Mouse (Mus musculus): ENCODE measurements around the gene Gnb4. TPM values are rescaled to one million over a fixed set of nuclear protein-coding genes. Genes with fewer than 3 reads are reported as not detected.
A peak's percentile ranks its signal among the peaks of the same experiment; 100 is the strongest.

The Gnb4 gene
- total and polyA plus RNA-seq, 2 experiments: 1.9 to 2.3 TPM

DNA sequence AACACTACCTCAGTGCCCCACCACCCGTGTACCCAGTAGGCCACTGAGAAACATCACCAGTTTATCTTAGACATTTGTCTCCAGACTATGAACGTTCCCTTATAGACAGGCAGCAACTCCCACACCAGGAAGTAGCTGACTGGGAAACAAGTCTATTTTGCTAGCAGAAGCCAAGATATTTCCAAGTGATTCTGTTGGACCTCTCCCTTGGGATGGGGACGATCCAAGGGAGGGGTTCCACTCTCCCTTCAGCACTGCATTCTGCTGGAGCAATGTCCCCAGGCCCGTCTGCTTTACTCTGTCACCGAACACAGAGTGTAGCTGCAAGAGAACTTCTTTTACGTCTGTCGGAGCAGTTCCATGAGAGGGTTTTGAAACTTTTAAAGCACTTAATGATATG is 11.8 kb upstream of the Gnb4 start:
- H3K9ac ChIP-seq (ENCODE audit: low read depth, low read length): no peak overlapping the region
- H3K4me1 ChIP-seq (ENCODE audit: control insufficient read depth, insufficient read depth, low read length): no peaks in the 10 kb centered on the region
- TF ChIP-seq CTCF (IDR thresholded peaks at IDR 0.05; ENCODE audit: low read depth, low read length): no peak
- TF ChIP-seq POLR2A (IDR thresholded peaks at IDR 0.05; ENCODE audit: extremely low read depth, insufficient read depth, low read length): no peak
- H3K36me3 ChIP-seq (ENCODE audit: control insufficient read depth, insufficient read depth, low read length): no peaks in the 10 kb centered on the region
- no peaks in the 10 kb centered on the region for H3K79me2 ChIP-seq (ENCODE audit: control insufficient read depth, insufficient read depth, low read length)
- H3K4me3 ChIP-seq (ENCODE audit: insufficient read depth, low read depth, low read length): no peak overlapping the region
- DNase-seq (ENCODE audit: extremely low read depth, low read depth, low spot score): no peak
- no peak overlapping the region for H3K27ac ChIP-seq (replicated peaks; ENCODE audit: insufficient read depth, low read depth, low read length)
- WGBS: 80% methylated on average over 7 of the region's 7 CpGs
- H3K27me3 ChIP-seq (ENCODE audit: control insufficient read depth, insufficient read depth, low read length): no peaks in the 10 kb centered on the region

DNA sequence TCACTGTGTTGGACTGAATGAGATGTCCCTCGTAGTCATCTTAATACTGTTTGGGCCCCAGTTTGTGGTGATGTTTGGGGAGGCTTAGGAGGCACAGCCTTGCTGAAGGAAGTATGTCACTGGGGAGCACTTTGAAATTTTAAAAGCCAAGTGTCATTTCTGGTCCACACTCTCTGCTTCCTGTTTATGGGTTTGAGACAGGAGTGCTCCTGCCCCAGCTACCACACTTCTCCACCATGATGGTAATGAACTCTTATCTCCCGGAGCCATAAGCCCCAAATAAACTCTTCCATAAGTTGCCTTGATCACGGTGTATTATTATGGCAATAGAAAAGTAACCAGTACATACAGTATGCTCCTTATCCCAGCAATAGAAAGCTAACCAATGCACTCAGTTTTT is 5.7 kb upstream of the Gnb4 start:
- DNase-seq (ENCODE audit: extremely low read depth, low read depth, low spot score): no peak
- no peaks in the 10 kb centered on the region for H3K36me3 ChIP-seq (ENCODE audit: control insufficient read depth, insufficient read depth, low read length)
- no peaks in the 10 kb centered on the region for H3K79me2 ChIP-seq (ENCODE audit: control insufficient read depth, insufficient read depth, low read length)
- H3K9ac ChIP-seq (ENCODE audit: low read depth, low read length): no peak overlapping the region
- no peak for TF ChIP-seq CTCF (IDR thresholded peaks at IDR 0.05; ENCODE audit: low read depth, low read length)
- no peak for TF ChIP-seq POLR2A (IDR thresholded peaks at IDR 0.05; ENCODE audit: extremely low read depth, insufficient read depth, low read length)
- no peaks in the 10 kb centered on the region for H3K4me1 ChIP-seq (ENCODE audit: control insufficient read depth, insufficient read depth, low read length)
- no peak overlapping the region for H3K4me3 ChIP-seq (ENCODE audit: insufficient read depth, low read depth, low read length)
- WGBS: 91% methylated on average over 3 of the region's 3 CpGs
- no peaks in the 10 kb centered on the region for H3K27me3 ChIP-seq (ENCODE audit: control insufficient read depth, insufficient read depth, low read length)
- H3K27ac ChIP-seq (replicated peaks; ENCODE audit: insufficient read depth, low read depth, low read length): no peak overlapping the region

DNA sequence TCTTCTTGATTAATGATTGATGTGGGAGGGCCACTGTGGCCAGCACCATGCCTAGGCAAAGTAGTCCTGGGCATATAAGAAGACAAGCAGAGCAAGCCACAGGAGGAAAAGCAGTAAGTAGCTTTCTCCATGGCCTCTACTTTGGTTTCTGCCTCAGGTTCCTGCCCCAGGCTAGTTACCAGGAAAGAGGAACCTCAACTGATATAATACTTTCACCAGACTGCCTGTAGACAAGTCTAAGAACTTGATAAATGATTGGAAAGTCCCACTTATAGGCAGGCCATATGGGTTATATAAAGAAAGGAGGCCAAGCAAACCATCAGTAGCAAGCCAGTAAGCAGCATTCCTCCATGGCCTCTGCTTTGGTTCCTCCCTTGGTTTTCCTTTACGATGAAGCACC is 5.3 kb upstream of the Gnb4 start:
- 89% methylated on average over 1 of the region's 1 CpGs for WGBS
- Histone ChIP-seq H3K27ac (replicated peaks; ENCODE audit: insufficient read depth, low read depth, low read length) (no peak overlapping the region), H3K9ac (ENCODE audit: low read depth, low read length) (no peak overlapping the region), H3K4me1 (ENCODE audit: control insufficient read depth, insufficient read depth, low read length) (no peaks in the 10 kb centered on the region), H3K27me3 (ENCODE audit: control insufficient read depth, insufficient read depth, low read length) (no peaks in the 10 kb centered on the region), H3K79me2 (ENCODE audit: control insufficient read depth, insufficient read depth, low read length) (no peaks in the 10 kb centered on the region), H3K4me3 (ENCODE audit: insufficient read depth, low read depth, low read length) (no peak overlapping the region), H3K36me3 (ENCODE audit: control insufficient read depth, insufficient read depth, low read length) (no peaks in the 10 kb centered on the region)
- TF ChIP-seq CTCF (IDR thresholded peaks at IDR 0.05; ENCODE audit: low read depth, low read length): no peak
- no peak for DNase-seq (ENCODE audit: extremely low read depth, low read depth, low spot score)

DNA sequence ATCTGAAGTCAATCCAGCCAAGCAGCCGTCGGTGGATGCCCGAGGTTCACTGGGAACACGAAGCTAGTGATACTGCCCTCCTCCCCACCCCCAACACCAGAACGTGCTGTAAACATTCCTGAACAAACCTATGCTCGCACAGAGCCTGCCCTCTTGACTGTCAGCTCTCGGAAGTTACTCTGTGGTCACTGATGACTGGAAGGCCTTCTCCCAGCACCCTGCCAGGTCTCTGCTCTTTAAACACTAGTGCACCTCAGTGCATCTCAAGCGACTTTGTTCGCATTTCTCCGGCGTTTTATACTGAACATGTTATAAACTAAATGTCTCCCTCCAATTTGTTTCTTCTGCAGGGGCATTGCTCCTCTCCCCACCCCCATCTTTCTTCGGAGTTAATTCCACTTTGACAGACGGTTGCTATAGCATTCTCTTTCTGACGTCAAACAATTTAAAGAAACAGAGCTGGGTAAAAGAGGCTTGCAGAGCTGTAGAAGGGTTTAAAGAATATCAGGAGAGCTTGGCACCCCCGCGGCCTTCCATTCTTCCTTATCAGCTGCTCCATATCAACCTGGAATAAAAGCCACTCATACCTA is 763 bp upstream of the Gnb4 start:
- TF ChIP-seq POLR2A (IDR thresholded peaks at IDR 0.05; ENCODE audit: extremely low read depth, insufficient read depth, low read length) (no peak), CTCF (IDR thresholded peaks at IDR 0.05; ENCODE audit: low read depth, low read length) (no peak)
- no peak overlapping the region for H3K27ac ChIP-seq (replicated peaks; ENCODE audit: insufficient read depth, low read depth, low read length)
- no peaks in the 10 kb centered on the region for H3K4me1 ChIP-seq (ENCODE audit: control insufficient read depth, insufficient read depth, low read length)
- H3K36me3 ChIP-seq (ENCODE audit: control insufficient read depth, insufficient read depth, low read length): no peaks in the 10 kb centered on the region
- H3K79me2 ChIP-seq (ENCODE audit: control insufficient read depth, insufficient read depth, low read length): no peaks in the 10 kb centered on the region
- H3K9ac ChIP-seq (ENCODE audit: low read depth, low read length): no peak overlapping the region; the same call in 1 of the 2 replicates
- H3K4me3 ChIP-seq (ENCODE audit: insufficient read depth, low read depth, low read length): peak overlapping the region; percentile 53; the same call in 1 of the 2 replicates
- DNase-seq (ENCODE audit: extremely low read depth, low read depth, low spot score): no peak
- peaks cover 4% of the 10 kb centered on the region; the same call in 1 of the 2 replicates for H3K27me3 ChIP-seq (ENCODE audit: control insufficient read depth, insufficient read depth, low read length)
- WGBS: 28% methylated on average over 16 of the region's 16 CpGs

DNA sequence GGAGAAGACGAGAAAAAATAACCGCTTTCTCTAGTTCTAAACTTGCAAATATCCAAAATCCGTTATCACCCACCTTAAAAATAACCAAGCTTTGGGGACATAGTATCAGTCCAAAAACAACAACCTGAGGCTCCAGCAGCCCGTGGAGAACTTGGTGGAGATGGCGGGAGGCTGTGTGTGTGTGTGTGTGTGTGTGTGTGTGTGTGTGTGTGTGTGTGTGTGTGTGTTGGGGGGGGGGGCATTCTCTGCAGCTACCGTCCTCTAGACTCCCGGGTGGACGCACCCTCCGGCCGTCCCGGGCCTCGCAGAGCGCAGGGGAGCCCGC is 417 bp downstream of the Gnb4 start:
- no peaks in the 10 kb centered on the region for H3K36me3 ChIP-seq (ENCODE audit: control insufficient read depth, insufficient read depth, low read length)
- H3K27me3 ChIP-seq (ENCODE audit: control insufficient read depth, insufficient read depth, low read length): peaks cover 4% of the 10 kb centered on the region; the same call in 1 of the 2 replicates
- H3K79me2 ChIP-seq (ENCODE audit: control insufficient read depth, insufficient read depth, low read length): no peaks in the 10 kb centered on the region
- peak overlapping the region; percentile 53 for H3K4me3 ChIP-seq (ENCODE audit: insufficient read depth, low read depth, low read length)
- DNase-seq (ENCODE audit: extremely low read depth, low read depth, low spot score): no peak
- TF ChIP-seq POLR2A (IDR thresholded peaks at IDR 0.05; ENCODE audit: extremely low read depth, insufficient read depth, low read length) (no peak), CTCF (IDR thresholded peaks at IDR 0.05; ENCODE audit: low read depth, low read length) (no peak)
- H3K9ac ChIP-seq (ENCODE audit: low read depth, low read length): peak overlapping the region; percentile 88
- WGBS: 13% methylated on average over 11 of the region's 14 CpGs
- no peaks in the 10 kb centered on the region for H3K4me1 ChIP-seq (ENCODE audit: control insufficient read depth, insufficient read depth, low read length)
- no peak overlapping the region for H3K27ac ChIP-seq (replicated peaks; ENCODE audit: insufficient read depth, low read depth, low read length)

DNA sequence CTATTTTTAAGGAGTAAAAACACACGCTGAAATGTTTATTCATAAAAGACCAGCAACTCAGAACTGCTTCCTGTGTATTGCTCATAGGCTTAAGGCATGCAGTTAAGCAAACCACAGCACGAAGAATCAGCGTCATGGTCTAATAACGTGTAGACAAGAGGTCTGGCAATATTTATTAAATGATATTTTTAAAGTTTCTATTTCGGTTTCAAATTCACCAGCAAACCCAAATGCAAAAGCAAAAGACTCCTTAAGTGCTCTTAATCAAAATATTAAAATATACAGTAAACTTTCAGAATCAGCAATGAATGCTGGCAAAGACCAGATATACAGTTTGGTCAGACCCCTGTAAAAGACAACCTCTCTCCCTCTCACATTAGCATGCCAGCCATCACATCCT is 1.0 kb downstream of the Gnb4 start:
- Histone ChIP-seq H3K4me3 (ENCODE audit: insufficient read depth, low read depth, low read length) (peak overlapping the region; percentile 53; the same call in 1 of the 2 replicates), H3K9ac (ENCODE audit: low read depth, low read length) (no peak overlapping the region), H3K36me3 (ENCODE audit: control insufficient read depth, insufficient read depth, low read length) (no peaks in the 10 kb centered on the region), H3K4me1 (ENCODE audit: control insufficient read depth, insufficient read depth, low read length) (no peaks in the 10 kb centered on the region), H3K27me3 (ENCODE audit: control insufficient read depth, insufficient read depth, low read length) (peaks cover 4% of the 10 kb centered on the region; the same call in 1 of the 2 replicates), H3K27ac (replicated peaks; ENCODE audit: insufficient read depth, low read depth, low read length) (no peak overlapping the region), H3K79me2 (ENCODE audit: control insufficient read depth, insufficient read depth, low read length) (no peaks in the 10 kb centered on the region)
- 67% methylated on average over 5 of the region's 5 CpGs for WGBS
- peak; percentile 1 for DNase-seq (ENCODE audit: extremely low read depth, low read depth, low spot score)
- TF ChIP-seq POLR2A (IDR thresholded peaks at IDR 0.05; ENCODE audit: extremely low read depth, insufficient read depth, low read length) (no peak), CTCF (IDR thresholded peaks at IDR 0.05; ENCODE audit: low read depth, low read length) (no peak)

All from liver, adult 2 months (tissue).